In the genomic region with DNA sequence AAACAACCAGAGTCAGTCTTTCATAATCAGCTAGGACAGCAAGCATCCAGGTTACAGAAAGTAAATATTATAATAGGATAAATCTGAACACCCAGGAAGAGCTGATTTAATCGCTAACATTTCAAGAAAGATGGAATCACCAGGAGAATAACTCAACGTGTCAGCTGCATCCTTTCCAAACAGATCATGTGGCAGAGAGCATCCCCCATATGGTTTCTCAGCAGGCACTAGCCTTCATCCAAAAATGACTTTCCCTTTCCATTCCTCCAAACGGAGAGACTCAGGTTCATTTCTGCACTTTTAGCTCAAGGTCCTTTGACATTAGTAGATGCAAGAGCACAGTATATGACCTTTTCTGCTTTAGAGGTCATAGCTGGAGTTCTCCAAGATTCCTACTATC, we compare ENCODE assay signal across 16 mouse cellular contexts.
DNase-seq lines count a peak whose midpoint lies in the region; TF ChIP-seq lines count a peak whose summit lies in the region.
"Had no signal": no experiment of that assay in that cellular context is flagged by ENCODE, and none has a peak within 500 bp of the region (broad histone marks: within the 10 kb centered on the region; RNA-seq: fewer than 3 reads in every experiment).

No protein-coding gene starts in this region.

- peak overlapping the region; percentile 8 for H3K27ac ChIP-seq in layer of hippocampus, adult 2 months
- H3K27ac ChIP-seq: forebrain, embryonic 12.5 days; limb, embryonic 15.5 days; liver, embryonic 15.5 days; midbrain, embryonic 12.5 days; neural tube, embryonic 13.5 days had no signal

- H3K4me3 ChIP-seq in layer of hippocampus, adult 2 months = no peak overlapping the region
- H3K4me3 ChIP-seq: forebrain, embryonic 12.5 days; limb, embryonic 15.5 days; liver, embryonic 15.5 days; midbrain, embryonic 12.5 days; neural tube, embryonic 13.5 days had no signal

- TF ChIP-seq CTCF in layer of hippocampus, adult 2 months (conservative IDR thresholded peaks at IDR 0.05) = no peak
- no peak for TF ChIP-seq CTCF in brain, embryonic 14.5 days (IDR thresholded peaks at IDR 0.05; ENCODE audit: borderline replicate concordance, extremely low read depth, insufficient read depth, insufficient read length)

- DNase-seq in layer of hippocampus, adult 2 months (ENCODE audit: low spot score in 2 of 2) = peak in 1 of 2 experiments; percentile 48
- DNase-seq in layer of hippocampus, postnatal 36 days = no peak
- DNase-seq in brain, embryonic 14.5 days (ENCODE audit: low read depth) = peak; percentile 25
- peak; percentile 90 for DNase-seq in cerebellum, adult 11-12 months
- DNase-seq in cerebellum, postnatal 14 days = peak; percentile 89 to 95
- DNase-seq in testis, postnatal 14 days (ENCODE audit: low spot score) = no peak
- no peak for DNase-seq in gastrocnemius, postnatal 10 days
- DNase-seq: heart, postnatal 10 days; kidney, adult 2 months; kidney, postnatal 25 days; thymus, adult 2 months had no signal

- TF ChIP-seq POLR2A in brain, embryonic 14.5 days (IDR thresholded peaks at IDR 0.05; ENCODE audit: borderline replicate concordance, extremely low read depth, insufficient read depth, insufficient read length, poor library complexity, severe bottlenecking) = no peak

Comparison
In these comparisons a context has a peak if more than half of its experiments do, and no peak if none do; other contexts are left out.
1. DNase-seq: peak in brain, embryonic 14.5 days (single experiment), cerebellum, adult 11-12 months (single experiment) and cerebellum, postnatal 14 days (2 of 2); none in layer of hippocampus, postnatal 36 days (0 of 2), testis, postnatal 14 days (single experiment) and gastrocnemius, postnatal 10 days (single experiment).